Mouse (Mus musculus) thymus, adult 18-20 months (tissue): ENCODE results near the gene Hps5.
"Not testable (repeated sequence)": the region's sequence is repeated elsewhere in the genome, so short reads cannot be mapped to it uniquely, and the experiment has no call there.

ENCODE experiments used
- DNase-seq, 2 experiments: peaks; one replicate each; pipeline ENCODE4 v3.0.0; 2022; ENCODE audit warnings: mixed read lengths in 2 of 2

Hps5 gene

DNA sequence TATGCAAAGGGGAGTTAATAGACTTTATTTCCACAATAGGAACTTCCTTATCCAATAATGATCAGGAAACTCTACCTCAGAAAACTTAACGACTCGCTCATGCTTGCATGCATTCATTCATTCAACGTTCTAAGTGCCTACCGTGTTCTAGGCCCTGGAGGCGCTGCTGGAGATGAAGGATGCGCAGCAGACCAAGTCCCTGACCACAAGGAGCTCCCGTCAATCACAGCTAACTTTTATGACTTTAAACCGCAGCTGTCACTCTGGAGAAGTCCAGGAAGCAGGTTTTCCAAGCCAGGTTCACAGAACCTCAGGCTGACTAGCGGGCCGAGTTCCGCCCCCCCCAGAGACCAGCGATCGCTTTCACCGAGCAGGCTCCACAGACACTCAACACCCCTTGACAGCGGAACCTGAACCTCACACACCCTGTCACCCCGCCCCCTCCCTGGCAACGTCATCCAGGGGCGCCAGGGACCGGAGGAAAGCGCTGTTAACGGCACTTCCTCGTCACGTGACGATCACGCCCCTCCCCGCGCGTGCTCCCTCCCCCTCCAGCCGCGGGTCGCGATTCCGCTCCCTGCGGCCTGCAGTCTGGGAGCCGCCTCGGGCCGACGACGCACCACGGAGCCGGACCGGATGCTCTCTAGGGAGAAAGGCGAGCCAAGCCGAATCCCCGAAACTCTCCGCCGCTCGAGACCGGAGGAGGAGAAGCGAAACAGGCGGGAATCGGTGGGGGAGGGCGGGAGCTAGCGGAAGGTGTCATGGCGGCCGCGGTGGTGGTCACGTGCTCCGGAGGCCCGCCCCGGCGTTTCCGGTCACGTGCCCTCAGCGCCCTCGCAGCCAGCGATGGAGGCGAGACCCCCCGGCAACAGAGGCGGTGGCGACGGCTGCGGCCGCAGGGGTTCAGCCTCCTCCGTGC lies at the start of gene Hps5, which contains the start of gene Gtf2h1:
TSS of gene Hps5 (minus strand) at position 778 of the 919 bp plus-strand sequence.
TSS of gene Gtf2h1 (plus strand) at position 817 of the 919 bp plus-strand sequence.
- peak; percentile 97 to 98 for DNase-seq

DNA sequence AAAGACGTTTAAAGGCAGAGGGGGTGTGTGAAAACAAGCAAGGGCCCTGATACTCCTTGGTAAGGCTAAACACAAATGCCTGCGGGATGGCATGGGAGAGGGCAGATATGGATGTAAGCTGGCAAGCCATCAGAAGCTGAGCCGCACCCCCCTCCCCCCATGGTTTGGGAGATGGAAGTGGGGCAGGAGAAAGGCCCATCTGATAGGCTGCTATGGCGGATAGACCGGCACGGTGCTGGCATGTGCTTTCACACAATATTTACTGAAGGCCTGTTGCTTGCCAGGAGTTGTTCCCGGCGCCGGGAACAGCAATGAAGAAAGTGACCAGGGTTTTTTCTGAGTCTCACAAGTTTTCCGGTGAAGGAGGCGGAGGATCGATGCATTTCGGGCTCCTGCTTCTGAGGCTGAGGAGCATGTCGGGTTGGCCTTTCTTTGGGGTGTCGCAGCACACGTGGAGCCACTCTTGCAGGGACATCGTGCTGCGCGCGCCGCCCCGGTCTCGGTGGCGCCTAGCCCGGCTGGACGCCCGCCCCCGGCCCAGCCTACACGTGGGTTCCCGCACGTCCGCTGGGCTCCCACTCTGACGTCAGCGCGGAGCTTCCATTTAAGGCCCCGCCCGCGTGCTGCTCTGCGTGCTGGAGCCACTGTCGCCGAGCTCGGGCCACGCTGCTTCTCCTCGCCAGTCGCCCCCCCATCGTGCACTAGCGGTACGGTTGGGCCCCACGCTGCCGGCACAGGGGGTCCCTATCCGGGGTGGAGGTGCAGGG lies 49.5 kb upstream of the Hps5 start:
- peak; percentile 85 to 89 for DNase-seq

DNA sequence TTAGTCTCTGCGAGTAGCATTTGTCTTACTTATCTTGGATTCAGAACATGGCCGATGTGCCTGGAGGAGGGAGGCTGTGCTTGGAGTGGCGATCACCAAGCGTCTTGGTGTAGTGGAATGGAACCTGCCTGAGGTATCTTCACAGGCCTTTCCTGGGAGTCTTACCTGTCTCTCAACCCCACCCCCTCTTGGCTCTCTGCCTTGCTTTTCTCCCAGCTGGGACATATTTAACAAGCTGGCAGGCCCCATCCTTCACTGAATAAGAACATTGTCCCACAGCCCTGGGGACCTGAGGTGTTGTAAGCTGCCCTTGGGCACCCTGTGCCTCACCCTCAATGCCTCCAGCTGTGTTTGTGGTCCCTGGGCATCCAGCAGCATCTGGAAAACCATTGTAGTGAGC lies 47.7 kb upstream of the Hps5 start:
- DNase-seq = no peak

DNA sequence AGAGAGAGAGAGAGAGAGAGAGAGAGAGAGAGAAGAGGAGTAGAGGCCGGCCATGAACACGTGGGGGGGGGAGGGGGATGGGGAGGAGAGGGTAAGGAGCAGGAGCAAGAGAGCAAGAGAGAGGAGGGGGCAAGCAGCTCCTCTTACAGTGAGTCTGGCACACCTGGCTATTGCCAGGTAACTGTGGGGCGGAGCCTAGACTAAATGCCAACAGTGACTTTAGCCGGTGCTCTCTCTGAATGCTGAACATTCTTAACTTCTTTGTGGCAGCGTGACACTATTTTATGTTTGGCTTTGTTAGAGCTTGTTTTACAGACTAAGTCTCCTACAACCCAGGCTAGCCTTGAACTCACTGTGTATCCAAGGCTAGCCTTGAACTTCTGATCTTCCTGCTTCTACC lies 46.4 kb upstream of the Hps5 start:
- DNase-seq = no peak

DNA sequence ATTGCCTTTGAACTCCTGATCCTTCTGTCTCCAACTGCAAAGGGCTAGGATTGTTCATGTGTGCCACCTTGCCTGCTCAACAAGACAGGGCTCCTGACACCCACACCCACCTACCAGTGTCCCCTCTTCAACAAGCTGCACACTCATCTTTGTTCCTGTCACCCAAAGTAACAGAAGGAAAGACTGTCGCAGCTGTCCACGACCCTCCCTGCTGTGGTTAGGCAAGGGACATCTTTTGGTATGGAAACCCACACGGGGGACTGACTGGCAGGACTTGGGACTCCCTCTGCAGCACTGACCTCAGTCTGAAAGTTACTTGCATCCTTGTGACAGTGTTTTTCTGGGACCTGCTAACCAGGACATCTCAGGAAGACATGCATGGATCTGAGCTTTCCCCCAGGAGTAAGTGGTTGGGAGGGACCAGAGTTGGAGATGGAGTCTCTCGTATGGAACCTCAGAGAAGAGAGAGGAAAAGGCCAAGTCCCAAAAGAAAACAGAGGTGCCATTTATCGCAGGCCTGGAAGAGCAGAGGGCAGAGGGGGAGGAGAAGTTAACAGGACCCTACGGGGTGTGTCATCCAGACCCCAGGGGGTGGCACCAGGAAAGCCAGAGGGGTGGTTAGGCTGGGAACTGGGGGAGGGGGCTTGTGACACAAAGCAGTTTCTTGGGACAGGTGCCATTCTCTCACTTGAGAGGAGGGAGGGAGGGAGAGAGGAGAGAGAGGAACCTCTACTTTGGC lies 45.1 kb upstream of the Hps5 start, which contains the start of gene Ldha:
TSS of gene Ldha (plus strand) at position 689 of the 739 bp plus-strand sequence.
- no peak for DNase-seq

DNA sequence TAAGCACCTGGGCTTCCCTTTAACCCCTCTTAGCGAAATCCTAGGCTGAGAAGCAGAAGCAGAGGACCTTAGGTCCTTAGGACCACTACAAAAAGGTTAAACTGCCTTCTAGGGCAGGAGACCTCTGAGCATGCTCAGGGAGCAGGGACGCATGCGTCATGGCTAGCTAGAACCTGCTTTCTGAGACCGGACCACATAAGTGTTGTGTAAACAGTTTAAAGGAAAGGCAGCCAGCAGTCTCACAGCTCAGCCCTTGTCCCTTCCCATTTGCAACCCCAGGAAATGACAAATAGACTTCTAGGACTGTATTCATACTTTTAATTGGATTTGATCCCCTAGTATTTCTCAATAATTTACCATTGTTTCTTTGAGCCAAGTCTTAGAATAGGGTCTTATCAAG lies 44.5 kb upstream of the Hps5 start:
- no peak for DNase-seq

DNA sequence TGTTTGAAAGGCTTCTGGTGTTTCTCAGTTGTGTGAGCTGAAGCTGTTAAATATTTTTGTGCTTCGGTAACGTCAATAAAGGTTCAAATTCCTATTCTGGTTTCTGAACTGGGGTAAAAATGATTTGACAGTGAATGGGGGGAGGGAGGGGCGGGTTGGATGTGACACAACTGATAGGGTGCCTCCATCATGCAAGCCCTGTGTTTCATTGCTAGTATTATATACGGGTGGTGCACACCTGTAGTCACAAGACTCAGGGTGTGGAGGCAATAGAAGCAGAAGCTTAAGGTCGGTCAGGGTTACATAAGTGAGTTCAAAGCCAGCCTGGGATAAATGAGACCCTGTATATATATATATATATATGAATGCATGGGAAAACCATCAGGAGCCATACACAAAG lies 44.0 kb upstream of the Hps5 start:
- no peak for DNase-seq

DNA sequence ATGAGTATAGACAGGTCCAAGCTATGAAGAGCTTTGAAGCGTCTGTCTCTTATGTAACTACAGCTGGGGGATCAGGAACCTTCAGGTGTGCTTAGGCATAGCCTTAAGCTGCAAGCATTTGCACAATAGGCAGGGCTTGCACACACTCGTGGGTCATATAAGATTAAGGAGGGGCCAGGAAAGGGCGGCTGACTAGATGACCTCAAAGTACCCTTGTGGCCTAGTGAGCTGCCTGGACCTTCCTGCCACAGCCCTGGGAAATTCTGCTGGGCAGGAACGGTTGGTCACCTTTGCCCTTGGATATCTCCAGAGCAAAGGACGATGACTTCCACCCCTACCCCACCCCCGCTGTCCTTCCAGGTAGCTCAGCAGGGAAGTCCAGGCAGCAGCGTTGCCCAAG lies 43.6 kb upstream of the Hps5 start:
- DNase-seq = no peak

DNA sequence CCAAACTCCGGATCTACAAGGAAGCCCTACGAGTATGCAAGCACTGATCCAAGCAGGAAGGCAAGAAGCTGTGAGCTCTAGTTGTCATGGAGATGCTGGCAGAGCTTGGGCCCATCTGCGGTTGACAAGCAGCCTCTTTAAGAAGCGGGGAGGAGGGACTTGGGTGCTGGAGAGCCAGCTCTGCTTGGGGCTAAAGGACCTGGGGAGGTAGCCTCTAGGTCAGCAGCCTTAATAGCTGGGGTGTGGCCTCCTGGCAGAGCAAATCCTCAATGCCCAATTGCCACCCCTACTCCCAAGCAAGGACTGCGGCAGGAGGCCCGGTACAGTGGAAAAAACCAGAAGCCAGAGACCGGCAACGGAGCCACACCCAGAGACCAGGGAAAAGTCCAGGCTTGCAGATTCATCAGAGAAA lies 43.0 kb upstream of the Hps5 start:
- peak; percentile 55 to 71 for DNase-seq

DNA sequence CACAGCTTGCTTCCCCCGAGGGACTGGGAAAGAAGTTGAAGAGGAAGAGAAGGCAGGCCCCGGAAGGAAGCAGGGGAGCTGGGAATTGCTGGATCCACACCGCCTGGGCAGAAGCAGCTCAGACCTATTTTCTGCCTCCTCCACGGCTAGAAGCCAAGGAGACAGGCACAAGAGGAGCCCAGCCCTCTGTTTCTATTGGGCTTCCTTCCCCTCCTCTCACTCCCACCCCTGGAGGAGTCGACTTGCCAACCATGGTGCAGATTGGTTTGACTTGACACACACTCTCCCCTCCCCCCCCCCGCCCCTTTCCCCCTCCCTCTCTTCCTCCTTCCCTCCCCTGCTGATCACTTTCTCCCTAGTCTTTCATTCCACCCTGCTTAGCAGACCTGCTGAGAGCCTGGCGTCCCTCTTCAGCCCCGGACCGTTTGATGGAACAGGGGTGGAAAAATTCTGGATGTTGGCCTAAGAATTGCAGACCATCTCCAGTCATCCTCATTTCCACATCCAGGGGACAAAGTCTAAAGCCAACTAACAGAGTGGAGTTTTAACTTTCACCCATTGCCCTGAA lies 42.3 kb upstream of the Hps5 start:
- no peak for DNase-seq

DNA sequence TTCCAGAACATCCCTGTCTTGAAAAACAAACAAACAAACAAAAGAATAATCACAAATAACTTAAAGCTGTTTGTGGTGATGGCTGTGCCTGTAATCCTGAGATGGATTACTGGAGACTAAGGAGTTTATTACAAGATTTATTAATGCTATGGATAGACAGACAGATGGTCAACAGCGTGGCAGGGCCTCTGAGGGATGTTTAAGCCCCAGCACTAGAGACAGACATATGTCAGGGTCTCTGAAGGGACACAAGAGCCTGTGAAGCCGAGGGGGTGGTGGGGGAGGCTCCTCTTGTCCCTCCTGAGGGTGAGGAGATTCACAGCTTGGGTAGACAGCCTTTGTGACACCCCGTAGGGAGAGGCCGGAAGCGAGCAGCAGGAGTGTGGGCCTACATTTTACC lies 41.2 kb upstream of the Hps5 start:
- DNase-seq = no peak

DNA sequence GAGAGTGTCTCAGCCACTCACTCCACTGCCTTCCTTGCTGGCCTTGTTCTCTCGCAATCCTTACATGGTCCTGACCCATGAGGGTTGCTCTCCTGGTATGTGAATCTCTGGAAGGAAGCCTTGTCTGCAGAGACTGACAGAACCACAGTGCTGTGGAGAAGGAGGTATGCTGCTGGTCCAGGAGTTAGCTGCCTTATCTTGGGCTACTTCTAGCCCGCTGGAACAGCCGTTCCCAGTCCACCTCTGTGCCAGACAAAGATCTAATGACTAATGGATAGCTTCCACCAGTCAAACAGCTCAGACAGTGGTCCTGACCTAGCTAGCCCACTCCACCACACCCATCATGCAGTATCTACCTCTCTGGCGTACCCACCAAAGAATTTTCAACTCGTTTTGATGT lies 40.5 kb upstream of the Hps5 start:
- no peak for DNase-seq

DNA sequence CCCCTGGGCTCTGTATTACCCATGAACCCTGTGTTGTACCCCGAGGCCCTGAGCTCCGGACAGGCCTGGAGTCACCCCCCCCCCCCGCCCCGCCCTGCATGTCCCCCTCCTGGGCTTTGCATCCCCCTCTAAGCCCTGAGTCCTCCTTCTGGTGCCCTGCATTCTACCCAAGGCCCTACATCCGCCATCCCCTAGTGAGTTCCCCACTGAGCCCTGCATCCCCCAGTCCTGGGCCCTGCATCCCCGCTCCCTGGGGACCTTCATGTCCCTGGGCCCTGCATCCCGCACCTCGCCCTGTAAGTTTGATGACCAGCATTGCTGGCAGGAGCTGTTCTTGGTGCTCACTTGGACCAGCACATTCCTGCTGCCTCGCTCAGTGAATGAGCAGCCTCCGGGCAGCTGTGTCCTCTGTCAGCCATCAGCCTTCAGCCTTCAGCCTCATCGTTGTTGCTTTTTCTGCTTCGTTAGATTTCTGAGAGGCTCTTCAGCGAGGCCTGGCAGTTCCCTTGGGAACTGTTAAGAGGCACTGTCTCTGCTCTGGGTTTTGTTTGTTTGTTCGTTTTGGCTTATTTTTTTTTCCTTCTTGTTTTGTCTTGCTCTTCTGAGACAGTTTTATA lies 39.2 kb upstream of the Hps5 start:
- DNase-seq = no peak

DNA sequence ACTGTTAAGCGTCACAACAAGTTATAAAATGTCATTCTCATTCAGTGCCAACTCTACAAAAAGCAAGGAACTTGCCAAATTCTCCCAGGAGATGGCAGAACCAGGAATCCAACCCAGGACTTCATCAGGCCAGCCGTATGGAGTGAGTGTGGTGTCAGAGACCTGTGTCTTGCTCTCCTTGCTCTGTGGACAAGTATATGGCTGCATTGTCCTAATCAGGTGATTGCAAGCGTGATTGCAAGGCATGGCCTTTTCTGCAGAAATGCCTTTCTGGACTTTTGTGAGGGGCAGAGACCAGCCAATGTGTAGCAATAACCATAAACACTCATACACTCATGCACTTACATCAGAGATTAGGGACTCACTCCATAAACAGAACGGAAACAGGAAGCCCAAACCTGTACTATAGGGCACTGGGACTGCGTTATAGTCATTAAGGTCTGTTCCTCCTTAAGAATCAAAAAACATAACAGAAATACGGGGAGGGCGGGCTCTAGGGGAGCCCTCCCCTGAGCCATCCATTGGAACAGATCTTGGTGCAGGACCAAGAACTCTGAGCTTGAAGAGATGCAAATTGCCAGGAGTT lies 37.9 kb upstream of the Hps5 start:
- DNase-seq = no peak

DNA sequence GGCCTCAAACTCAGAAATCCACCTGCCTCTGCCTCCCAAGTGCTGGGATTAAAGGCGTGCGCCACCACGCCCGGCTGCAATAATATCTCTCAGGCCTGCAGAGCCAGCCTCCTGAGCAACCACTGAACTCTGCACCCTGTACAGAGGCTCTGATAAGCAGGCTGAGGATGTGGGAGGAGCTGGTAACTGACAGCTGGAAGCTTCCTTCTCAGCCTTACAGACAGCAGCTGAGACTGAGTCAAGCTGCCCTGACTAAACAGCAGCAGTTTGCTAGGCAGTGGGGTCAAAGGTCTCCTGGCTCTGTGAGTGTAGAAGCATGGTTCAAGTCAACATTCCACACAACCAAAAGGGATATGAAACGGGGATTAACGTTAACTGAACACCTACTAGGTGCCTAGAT lies 37.4 kb upstream of the Hps5 start:
- DNase-seq = peak; percentile 64 to 81

DNA sequence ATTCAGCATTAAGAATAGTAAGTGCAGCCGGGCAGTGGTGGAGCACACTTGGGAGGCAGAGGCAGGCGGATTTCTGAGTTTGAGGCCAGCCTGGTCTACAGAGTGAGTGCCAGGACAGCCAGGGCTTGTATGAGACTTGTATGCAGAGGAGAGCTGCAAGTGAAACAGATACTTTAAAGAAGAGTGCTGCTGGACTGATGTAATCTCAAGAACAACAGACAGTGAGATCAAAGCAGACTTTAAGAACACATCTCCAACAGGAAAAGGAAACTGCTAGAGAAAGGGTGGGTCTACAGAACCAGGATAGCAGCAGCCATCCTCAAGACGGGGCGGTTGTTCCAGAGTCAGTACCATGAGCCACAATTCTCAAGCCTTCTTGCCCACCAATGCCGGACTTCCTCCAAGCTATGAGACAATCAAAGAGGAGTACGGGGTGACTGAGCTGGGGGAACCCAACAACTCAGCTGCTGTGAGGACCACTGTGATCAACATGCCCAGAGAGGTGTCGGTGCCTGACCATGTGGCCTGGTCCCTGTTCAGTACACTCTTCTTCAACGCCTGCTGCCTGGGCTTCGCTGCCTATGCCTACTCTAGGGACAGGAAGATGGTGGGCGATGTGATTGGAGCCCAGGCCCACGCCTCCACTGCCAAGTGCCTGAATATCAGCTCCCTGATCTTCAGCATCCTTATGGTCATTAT lies 36.4 kb upstream of the Hps5 start:
- not testable (repeated sequence) for DNase-seq

DNA sequence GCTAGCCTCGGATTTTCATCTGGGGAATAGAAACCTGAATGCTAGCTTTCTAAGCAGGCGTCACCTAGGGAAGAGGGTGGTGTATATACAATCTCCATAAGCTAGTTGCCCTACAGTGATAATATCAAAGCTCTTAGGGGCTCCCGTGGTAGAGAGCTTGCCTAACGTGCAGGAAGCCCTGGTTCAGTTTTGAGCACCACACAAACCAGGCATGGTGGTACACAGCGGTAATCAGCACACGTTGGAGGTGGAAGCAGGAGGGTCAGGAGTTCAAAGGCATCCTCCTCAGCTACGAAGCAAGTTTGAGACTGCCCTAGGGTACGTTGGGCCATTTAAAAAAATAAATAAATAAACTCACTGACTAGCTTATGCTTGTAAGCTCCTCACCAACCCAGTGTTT lies 35.8 kb upstream of the Hps5 start:
- DNase-seq = no peak

DNA sequence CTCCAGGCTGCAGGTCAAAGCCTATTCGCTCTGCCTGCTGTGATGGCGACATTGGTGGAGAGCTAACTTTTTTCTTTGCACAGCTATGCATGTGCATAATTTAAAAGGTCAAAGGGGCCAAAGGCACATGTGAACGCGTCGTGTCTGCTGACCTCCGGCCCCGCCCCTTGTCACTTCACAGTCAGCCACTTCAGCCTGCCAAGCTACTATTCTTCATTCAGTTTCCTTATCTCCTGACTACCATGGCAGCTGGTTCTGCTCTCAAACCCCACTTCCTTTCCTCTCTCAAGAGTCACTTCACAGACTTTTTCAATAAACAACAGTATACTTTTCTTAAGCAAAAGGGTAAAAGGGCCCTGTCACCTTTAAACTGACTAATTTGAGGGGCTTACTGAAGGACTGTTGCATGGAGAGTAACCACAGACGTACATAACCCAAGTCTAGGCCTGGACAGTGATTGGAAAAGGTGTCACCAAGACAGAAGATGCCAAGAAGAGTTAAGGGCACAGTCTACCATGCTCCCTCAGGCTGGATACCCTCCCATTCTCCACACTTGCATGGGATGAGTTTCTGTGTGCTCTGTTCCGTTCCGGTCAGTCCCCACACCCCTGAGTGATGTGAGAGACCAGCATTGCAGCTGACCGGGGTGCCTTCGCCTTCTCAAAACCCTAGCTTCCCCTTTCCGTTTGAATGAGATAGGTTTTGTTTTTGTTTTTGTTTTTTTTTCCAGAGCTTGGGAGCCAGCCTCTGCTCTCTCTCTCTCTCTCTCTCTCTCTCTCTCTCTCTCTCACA lies 35.1 kb upstream of the Hps5 start:
- no peak for DNase-seq

DNA sequence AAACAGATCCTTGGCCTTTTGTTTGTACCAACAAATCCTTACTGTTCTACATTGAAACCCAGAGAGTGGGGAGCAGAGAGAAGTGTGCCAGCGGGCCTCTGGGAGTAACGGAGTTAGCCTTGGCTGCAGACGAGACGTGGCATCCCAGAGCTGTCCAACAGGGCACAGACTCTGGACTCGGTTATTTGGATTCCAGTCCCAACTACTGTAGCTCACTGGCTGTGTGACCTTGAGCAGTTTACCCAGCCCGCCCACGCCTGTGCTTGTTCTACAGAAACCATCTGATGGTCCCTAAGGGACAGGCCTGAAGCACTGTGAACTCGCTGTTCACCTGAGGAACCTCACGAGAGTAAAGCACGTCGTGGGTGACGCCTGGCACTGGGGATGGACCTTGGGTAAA lies 34.0 kb upstream of the Hps5 start:
- DNase-seq = no peak

DNA sequence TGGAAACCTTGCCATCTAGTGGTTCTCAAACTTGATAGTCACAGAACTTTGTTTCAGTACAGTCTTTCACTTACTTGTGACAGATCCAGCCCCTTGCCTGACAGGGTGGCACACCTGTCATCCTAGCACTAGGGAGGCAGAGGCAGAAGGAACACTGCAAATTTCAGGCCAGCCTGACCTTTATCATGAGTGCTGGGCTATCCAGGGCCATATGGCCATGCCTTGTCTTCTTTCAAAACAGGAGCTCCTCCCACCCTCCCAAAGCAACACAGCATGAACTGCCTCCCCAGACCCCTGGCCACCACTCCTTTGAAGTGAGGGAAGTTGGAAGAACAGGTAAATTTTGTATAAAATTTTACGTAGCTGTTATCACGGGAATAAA lies 31.9 kb upstream of the Hps5 start:
- no peak for DNase-seq
